10 mouse cellular contexts compared by ENCODE assay signal in the genomic region with DNA sequence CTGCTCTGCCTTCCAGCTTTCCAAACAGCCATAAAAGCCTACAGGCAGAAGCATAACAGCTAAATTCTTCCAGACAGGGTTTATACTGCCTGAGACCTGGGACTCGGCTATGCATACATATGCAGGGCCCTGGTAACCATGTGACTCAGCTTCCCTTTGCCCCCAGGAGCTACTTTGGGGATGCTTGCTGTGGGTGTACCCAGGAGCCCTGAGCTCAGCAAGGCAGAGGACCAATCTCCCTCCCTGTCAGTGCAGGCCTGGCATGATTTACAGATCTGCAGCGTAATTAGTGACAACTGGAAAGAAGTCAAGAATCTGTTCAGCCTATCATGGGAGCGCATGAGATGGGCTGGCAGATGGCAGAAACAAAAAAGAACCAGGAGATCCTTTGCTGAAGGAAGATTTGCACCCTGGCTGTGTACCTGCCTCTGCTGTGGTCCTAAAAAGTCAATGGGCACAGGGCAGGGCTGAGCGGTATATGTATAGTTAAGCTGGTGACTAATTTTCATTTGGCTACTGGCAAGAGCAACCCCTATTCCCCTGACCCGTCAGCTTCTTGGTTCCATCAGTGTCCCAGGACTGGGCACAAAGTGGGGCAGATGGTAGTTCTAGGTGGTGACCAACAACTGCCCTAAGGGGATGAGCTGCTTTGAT.
DNase-seq lines count a peak whose midpoint lies in the region.
"Had no signal": no experiment of that assay in that cellular context is flagged by ENCODE, and none has a peak within 500 bp of the region (broad histone marks: within the 10 kb centered on the region; RNA-seq: fewer than 3 reads in every experiment).

No protein-coding gene starts in this region.

- intact Hi-C loops in heart, postnatal 10 days (cut with DNase I), result no loop called here

- peak; percentile 72 for DNase-seq in heart, adult 11 months
- no peak for DNase-seq in heart, postnatal 10 days
- DNase-seq in brain, embryonic 18.5 days (ENCODE audit: low read depth, low spot score), result peak; percentile 34
- peak; percentile 77 to 81 for DNase-seq in cerebellum, postnatal 25 days
- DNase-seq in layer of hippocampus, postnatal 14 days (ENCODE audit: low spot score in 2 of 2), result peak; percentile 56 to 82
- DNase-seq in lung, adult 18-20 months, result no peak
- DNase-seq in spleen, postnatal 36 days (ENCODE audit: low spot score in 2 of 2), result no peak
- DNase-seq in gastrocnemius, postnatal 4 days (ENCODE audit: low spot score in 2 of 2), result no peak
- DNase-seq: kidney, adult 8-10 months; liver, postnatal 0 days had no signal

Comparison
In these comparisons a context has a peak if more than half of its experiments do, and no peak if none do; other contexts are left out.
1. DNase-seq: peak in heart, adult 11 months (single experiment), brain, embryonic 18.5 days (single experiment), cerebellum, postnatal 25 days (2 of 2) and layer of hippocampus, postnatal 14 days (2 of 2); none in heart, postnatal 10 days (0 of 2), lung, adult 18-20 months (0 of 2), spleen, postnatal 36 days (0 of 2) and gastrocnemius, postnatal 4 days (0 of 2).